Mouse (Mus musculus) CD4-positive, CD25-positive, alpha-beta regulatory T cell, adult 2 months (primary cell): Measurements from ENCODE around the gene Cldn10.

Source experiments
- DNase-seq: peaks from one replicate; pipeline ENCODE4 v3.0.0-alpha.2; 2012; ENCODE audit warnings: low read depth, low spot score

The Cldn10 gene

GRCm38 (mm10) chr14:118864905-118865304 lies 77.2 kb downstream of the Cldn10 start:
- DNase-seq: peak; percentile 51

GRCm38 (mm10) chr14:118866014-118866811 lies 78.5 kb downstream of the Cldn10 start:
- DNase-seq: no peak

- no peak for DNase-seq
Measured at GRCm38 (mm10) chr14:118867366-118867765, 79.7 kb downstream of the Cldn10 start.

- DNase-seq: no peak
Measured at GRCm38 (mm10) chr14:118868102-118868724, 80.5 kb downstream of the Cldn10 start.

GRCm38 (mm10) chr14:118869712-118870111 lies 82.0 kb downstream of the Cldn10 start:
- DNase-seq: no peak

GRCm38 (mm10) chr14:118874126-118874525 lies 86.4 kb downstream of the Cldn10 start:
- no peak for DNase-seq

GRCm38 (mm10) chr14:118874786-118875415 lies 87.2 kb downstream of the Cldn10 start:
- DNase-seq: no peak

- DNase-seq: no peak
Measured at GRCm38 (mm10) chr14:118878346-118878910, 90.7 kb downstream of the Cldn10 start.

GRCm38 (mm10) chr14:118880696-118881095 lies 93.0 kb downstream of the Cldn10 start:
- DNase-seq: no peak

- no peak for DNase-seq
Measured at GRCm38 (mm10) chr14:118883344-118884249, 95.9 kb downstream of the Cldn10 start.

GRCm38 (mm10) chr14:118884250-118884556 lies 96.5 kb downstream of the Cldn10 start:
- DNase-seq: no peak

GRCm38 (mm10) chr14:118890101-118890500 lies 102.4 kb downstream of the Cldn10 start:
- DNase-seq: no peak

GRCm38 (mm10) chr14:118895228-118895627 lies 107.5 kb downstream of the Cldn10 start:
- no peak for DNase-seq

- no peak for DNase-seq
Measured at GRCm38 (mm10) chr14:118895655-118896054, 107.9 kb downstream of the Cldn10 start.

- no peak for DNase-seq
Measured at GRCm38 (mm10) chr14:118899940-118900339, 112.2 kb downstream of the Cldn10 start.

- no peak for DNase-seq
Measured at GRCm38 (mm10) chr14:118900911-118901310, 113.2 kb downstream of the Cldn10 start.

GRCm38 (mm10) chr14:118903397-118903796 lies 115.7 kb downstream of the Cldn10 start:
- no peak for DNase-seq

- DNase-seq: no peak
Measured at GRCm38 (mm10) chr14:118903867-118904562, 116.3 kb downstream of the Cldn10 start.

GRCm38 (mm10) chr14:118907592-118907991 lies 119.9 kb downstream of the Cldn10 start:
- DNase-seq: no peak

- no peak for DNase-seq
Measured at GRCm38 (mm10) chr14:118909872-118910271, 122.2 kb downstream of the Cldn10 start.
